Mouse (Mus musculus): ENCODE measurements at regions not wholly inside any gene's neighbourhood (a gene's known extent, or its start where the extent isn't known, plus 50 kb on each side); places are given as distances from the start of the nearest gene placed in this dataset.

DNA sequence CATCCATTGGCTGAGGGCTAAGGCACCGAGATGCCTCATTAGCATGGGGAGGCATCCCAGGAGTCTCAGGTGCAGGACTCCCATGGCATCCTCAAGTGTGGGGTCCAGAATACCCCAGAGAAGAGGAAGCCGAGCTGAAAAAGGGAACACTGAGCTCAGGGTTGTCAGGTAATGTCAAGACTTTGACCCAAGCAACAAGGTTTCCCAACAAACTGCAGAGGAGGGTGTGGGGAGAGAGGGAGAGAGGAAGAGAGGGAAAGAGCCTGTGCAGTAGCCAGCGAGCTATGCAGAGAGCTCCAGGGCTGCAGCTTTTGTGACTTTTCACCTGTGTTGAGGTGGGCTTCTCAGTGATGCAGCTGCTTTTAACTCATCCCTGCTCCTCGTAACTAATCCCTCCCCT, 85.7 kb upstream of the Prok2 start:
- TF ChIP-seq POLR2A (IDR thresholded peaks at IDR 0.05; ENCODE audit: insufficient read depth, low read depth, low read length) (no peak), CTCF (IDR thresholded peaks at IDR 0.05) (no peak)
